Mouse (Mus musculus): Measurements from ENCODE around the gene Sez6.

DNA sequence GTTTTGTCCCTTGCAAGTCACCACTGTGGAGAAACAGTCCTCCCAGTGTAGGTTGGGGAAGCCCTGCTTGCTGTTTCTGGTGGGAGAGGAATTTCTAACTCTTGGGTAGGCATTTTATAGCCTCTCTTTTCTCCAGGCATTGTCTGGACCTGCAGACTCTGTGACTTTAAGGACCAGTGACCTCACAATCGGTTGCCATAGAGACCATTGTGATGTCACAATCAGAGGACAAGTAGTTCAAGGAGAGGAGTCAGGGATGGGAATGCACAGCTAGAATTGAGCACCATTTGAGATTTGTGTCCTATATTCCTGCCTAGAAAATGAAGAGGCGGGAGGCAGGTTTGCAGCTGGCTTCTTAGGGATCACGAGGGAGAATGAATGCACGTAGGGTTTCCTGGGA lies 7.3 kb upstream of the Sez6 start:
- TF ChIP-seq CTCF (IDR thresholded peaks at IDR 0.05; ENCODE audit: low read depth, low read length) (no peak), POLR2A (IDR thresholded peaks at IDR 0.05; ENCODE audit: extremely low read depth, insufficient read depth, low read length) (no peak)

Measured in liver, adult 2 months (tissue).